Mouse (Mus musculus): ENCODE data around the gene Gm15448. TPM values are rescaled to one million over a fixed set of nuclear protein-coding genes. Genes with fewer than 3 reads are reported as not detected.
"Not testable (repeated sequence)": the region's sequence is repeated elsewhere in the genome, so short reads cannot be mapped to it uniquely, and the experiment has no call there.

The Gm15448 gene
- total RNA-seq (2021): not detected

DNA sequence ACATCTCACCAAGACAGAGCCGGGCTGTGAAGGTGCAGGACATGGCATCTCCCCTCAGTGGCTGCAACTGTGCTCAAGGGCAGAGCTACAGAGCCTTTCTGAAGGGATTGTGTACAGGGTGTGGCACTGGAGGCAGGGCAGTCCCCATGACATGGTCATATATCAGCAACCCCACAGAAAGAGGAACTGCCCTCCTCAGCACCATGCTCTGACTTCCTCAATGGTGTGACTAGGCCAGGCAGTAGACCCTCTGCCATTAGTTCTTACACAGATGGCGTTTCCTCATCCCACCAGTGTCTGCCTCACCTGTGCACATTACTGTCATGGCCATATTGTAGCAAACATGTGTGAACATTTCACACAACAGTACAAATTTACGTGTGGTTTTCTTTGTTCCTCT, at the start of gene Gm15448:
Gm15448 (minus strand) TSS at position 89 of the 400 bp plus-strand sequence.
- not testable (repeated sequence) for DNase-seq (ENCODE audit: extremely low spot score in 1 of 2, low spot score in 1 of 2)

DNA sequence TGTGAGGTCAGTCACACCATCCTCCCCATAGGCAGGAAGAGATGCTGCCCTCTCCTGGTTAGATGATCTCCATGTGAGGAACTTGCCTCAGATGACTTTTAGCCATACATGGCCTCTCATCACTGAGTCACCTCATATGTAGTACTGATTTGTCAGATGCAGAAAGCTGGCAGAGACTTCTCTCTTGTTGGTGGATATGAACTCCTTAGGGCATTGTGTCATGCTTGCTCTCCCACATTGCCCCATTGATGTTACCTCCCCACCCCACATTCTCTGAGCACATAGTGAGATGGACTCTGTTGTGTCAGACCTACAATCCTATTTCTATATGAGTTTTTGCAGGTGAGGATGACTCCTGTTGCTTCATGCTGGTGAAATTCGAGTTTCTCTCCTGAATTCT, 49.5 kb upstream of the Gm15448 start:
- not testable (repeated sequence) for DNase-seq (ENCODE audit: extremely low spot score in 1 of 2, low spot score in 1 of 2)

DNA sequence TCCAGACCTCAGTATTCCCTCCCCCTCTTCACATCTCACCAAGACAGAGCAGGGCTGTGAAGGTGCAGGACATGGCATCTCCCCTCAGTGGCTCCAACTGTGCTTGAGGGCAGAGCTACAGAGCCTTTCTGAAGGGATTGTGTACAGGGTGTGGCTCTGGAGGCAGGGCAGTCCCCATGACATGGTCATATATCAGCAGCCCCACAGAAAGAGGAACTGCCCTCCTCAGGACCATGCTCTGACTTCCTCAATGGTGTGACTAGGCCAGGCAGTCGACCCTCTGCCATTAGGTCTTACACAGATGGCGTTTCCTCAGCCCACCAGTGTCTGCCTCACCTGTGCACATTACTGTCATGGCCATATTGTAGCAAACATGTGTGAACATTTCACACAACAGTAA, 19.5 kb upstream of the Gm15448 start, which contains the start of gene Pira2:
Pira2 (minus strand) TSS at position 101 of the 400 bp plus-strand sequence.
- not testable (repeated sequence) for DNase-seq (ENCODE audit: extremely low spot score in 1 of 2, low spot score in 1 of 2)

DNA sequence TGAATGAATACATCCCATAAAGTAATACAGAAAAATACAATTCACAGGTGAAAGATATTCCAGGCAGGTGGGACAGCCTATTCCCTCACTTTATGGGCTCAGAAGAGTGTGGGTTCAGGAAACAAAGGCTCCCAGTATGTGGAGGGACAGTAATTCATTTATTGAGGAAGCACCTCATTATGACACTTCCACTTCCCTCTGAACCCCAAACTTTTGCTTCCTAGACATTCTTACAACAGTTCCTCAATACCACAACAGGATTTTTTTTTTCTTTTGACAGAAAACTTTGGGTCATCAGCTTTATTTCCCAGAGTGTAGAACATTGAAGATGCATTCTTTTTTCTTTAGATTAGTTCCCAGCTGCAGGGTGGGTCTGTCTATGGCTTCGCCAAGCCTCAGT, 12.4 kb upstream of the Gm15448 start:
- not testable (repeated sequence) for DNase-seq (ENCODE audit: extremely low spot score in 1 of 2, low spot score in 1 of 2)

DNA sequence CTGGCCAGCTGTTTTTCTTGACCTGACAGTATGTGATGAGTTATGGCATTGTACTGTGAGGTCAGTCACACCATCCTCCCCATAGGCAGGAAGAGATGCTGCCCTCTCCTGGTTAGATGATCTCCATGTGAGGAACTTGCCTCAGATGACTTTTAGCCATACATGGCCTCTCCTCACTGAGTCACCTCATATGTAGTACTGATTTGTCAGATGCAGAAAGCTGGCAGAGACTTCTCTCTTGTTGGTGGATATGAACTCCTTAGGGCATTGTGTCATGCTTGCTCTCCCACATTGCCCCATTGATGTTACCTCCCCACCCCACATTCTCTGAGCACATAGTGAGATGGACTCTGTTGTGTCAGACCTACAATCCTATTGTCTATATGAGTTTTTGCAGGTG, 5.1 kb upstream of the Gm15448 start:
- DNase-seq (ENCODE audit: extremely low spot score in 1 of 2, low spot score in 1 of 2): not testable (repeated sequence)

DNA sequence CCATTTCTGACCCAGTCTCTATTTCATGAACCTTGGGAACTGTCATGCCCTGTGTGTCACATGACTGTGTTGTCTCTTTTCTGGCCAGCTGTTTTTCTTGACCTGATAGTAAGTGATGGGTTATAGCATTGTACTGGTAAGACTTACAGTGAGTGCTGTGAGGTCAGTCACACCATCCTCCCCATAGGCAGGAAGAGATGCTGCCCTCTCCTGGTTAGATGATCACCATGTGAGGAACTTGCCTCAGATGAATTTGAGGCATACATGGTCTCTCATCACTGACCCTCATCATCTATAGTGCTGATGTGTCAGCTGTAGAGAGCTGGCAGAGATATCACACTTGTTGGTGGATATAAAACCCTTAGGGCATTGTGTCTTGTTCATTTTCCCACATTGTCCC, 13.6 kb downstream of the Gm15448 start:
- DNase-seq (ENCODE audit: extremely low spot score in 1 of 2, low spot score in 1 of 2): not testable (repeated sequence)

DNA sequence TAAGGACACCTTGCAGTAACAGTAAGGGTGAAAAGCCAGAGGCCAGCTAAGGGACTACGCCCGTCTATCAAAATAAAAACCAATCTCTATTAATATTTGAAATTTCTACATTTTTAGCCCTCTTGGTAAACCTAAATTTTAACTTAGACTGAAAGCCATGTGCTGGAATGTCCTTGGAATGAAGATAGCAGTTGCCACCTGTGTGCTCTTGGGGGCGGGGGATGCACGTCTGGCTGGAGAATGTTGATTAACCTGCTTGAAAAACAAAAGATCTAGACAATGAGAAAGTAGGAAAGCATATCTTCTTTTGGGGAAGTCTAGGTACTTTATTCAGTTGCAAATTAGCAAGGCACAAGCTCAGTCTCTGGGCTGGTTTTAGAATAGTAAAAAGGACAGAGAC, 22.6 kb downstream of the Gm15448 start:
- DNase-seq (ENCODE audit: extremely low spot score in 1 of 2, low spot score in 1 of 2): not testable (repeated sequence)

DNA sequence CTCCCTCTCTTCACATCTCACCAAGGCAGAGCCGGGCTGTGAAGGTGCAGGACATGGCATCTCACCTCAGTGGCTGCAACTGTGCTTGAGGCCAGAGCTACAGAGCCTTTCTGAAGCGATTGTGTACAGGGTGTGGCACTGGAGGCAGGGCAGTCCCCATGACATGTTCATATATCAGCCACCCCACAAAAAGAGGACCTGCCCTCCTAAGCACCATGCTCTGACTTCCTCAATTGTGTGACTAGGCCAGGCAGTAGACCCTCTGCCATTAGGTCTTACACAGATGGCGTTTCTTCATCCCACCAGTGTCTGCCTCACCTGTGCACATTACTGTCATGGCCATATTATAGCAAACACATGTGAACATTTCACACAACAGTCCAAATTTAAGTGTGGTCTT, 25.5 kb downstream of the Gm15448 start:
- DNase-seq (ENCODE audit: extremely low spot score in 1 of 2, low spot score in 1 of 2): not testable (repeated sequence)

DNA sequence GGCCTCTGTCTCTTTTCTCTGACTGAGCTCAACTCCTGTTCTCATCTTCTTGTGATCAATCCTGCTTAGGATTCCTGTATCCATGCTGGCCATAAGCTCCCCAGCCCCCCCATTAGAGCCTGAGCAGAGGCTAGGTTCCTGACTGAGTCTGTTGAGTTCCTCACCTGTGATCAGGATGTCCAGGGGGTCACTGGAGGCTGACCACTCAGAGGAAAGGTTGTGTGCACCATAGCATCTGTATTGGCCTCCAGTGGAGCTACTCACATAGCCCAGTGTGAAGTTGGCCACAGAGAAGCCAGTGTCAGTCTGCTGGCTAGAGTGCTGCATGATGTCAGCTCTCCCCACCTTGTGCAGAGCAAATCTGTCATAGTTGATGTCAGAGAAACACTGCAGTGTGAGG, 29.2 kb downstream of the Gm15448 start:
- DNase-seq (ENCODE audit: extremely low spot score in 1 of 2, low spot score in 1 of 2): not testable (repeated sequence)

Other genes with a start within 250 kb of the Gm15448 start
- gene Oscar, start 209.5 kb downstream of the Gm15448 start, total RNA-seq (2021): under 1 TPM; 0.54 to 0.99 TPM
- gene Ndufa3, start 208.3 kb downstream of the Gm15448 start, total RNA-seq (2021): 100 to 1,000 TPM; 576 to 686 TPM
- 10 to 100 TPM; 36.0 to 40.5 TPM for gene Tfpt, start 195.8 kb downstream of the Gm15448 start, total RNA-seq (2021)
- gene Prpf31, start 195.7 kb downstream of the Gm15448 start, total RNA-seq (2021): 10 to 100 TPM; 51.7 to 54.2 TPM
- gene Cnot3, start 180.4 kb downstream of the Gm15448 start, total RNA-seq (2021): 10 to 100 TPM; 49.7 to 61.3 TPM
- 1 to 10 TPM; 5.3 to 5.5 TPM for gene Leng1, start 159.8 kb downstream of the Gm15448 start, total RNA-seq (2021)
- gene Tmc4, start 148.1 kb downstream of the Gm15448 start, total RNA-seq (2021): 1 to 10 TPM; 4.6 to 8.1 TPM
- 10 to 100 TPM; 75.7 to 87.8 TPM for gene Tsen34, start 132.8 kb downstream of the Gm15448 start, total RNA-seq (2021)
- 100 to 1,000 TPM; 133 to 153 TPM for gene Mboat7, start 132.2 kb downstream of the Gm15448 start, total RNA-seq (2021)
- 100 to 1,000 TPM; 367 to 434 TPM for gene Rps9, start 121.7 kb downstream of the Gm15448 start, total RNA-seq (2021)
- under 1 TPM in 1 of 2 experiments, not detected in 1; 0.12 TPM for gene Pirb, start 105.3 kb downstream of the Gm15448 start, total RNA-seq (2021)
- gene Pira2, start 19.4 kb upstream of the Gm15448 start, total RNA-seq (2021): not detected
- gene Gm14548, start 72.4 kb upstream of the Gm15448 start, total RNA-seq (2021): not detected
- not detected for gene Lilra6, start 89.8 kb upstream of the Gm15448 start, total RNA-seq (2021)
- gene Lair1, start 237.5 kb upstream of the Gm15448 start, total RNA-seq (2021): 1 to 10 TPM; 6.3 to 6.6 TPM